Mouse (Mus musculus): ENCODE data around the gene Gm17268. TPM values are rescaled to one million over a fixed set of nuclear protein-coding genes. Genes with fewer than 3 reads are reported as not detected.
A peak's percentile ranks its signal among the peaks of the same experiment; 100 is the strongest.

Gene Gm17268
- total RNA-seq, 1 experiment from 2014 or later: not detected

- no peak for ATAC-seq (replicated peaks; ENCODE audit: low read depth, poor library complexity, severe bottlenecking)
Observed at GRCm38 (mm10) chr11:82032678-82033344, 5.6 kb downstream of the Gm17268 start.

GRCm38 (mm10) chr11:82032136-82032535, 6.2 kb downstream of the Gm17268 start:
- no peak for ATAC-seq (replicated peaks; ENCODE audit: low read depth, poor library complexity, severe bottlenecking)

- ATAC-seq (replicated peaks; ENCODE audit: low read depth, poor library complexity, severe bottlenecking): no peak
Observed at GRCm38 (mm10) chr11:82030171-82030570, 8.2 kb downstream of the Gm17268 start.

- peak; percentile 38 for ATAC-seq (replicated peaks; ENCODE audit: low read depth, poor library complexity, severe bottlenecking)
Observed at GRCm38 (mm10) chr11:82023769-82024168, 14.6 kb downstream of the Gm17268 start.

DNA sequence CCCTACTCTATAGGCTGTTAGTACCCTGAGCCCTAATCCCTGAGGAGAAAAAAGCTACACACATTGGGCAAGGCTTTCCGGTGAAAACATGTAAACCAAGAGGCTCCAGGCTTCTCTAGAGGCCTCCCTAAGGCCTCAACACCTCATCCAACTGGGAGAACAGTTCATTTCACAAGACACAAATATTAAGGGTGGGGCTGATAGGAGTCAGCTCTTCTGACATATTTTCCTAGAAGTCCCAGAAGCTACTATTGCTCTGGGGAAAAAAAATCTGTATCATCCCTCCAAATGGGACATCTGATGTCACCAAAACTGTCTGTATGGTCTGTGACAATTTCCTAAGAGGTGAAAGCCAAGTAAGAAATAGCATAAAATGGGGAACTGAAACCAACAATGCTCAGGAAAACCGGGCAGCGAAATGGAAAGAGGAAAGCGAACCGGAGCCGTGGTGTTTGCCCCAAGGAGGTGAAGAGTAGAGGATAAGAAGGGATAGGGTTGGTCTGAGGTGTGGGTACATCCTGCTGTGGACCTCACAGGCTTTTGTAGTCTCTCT, 15.8 kb downstream of the Gm17268 start:
- peak; percentile 45 for ATAC-seq (replicated peaks; ENCODE audit: low read depth, poor library complexity, severe bottlenecking)

- ATAC-seq (replicated peaks; ENCODE audit: low read depth, poor library complexity, severe bottlenecking): peak; percentile 69
Observed at GRCm38 (mm10) chr11:82021406-82021805, 17.0 kb downstream of the Gm17268 start.

DNA sequence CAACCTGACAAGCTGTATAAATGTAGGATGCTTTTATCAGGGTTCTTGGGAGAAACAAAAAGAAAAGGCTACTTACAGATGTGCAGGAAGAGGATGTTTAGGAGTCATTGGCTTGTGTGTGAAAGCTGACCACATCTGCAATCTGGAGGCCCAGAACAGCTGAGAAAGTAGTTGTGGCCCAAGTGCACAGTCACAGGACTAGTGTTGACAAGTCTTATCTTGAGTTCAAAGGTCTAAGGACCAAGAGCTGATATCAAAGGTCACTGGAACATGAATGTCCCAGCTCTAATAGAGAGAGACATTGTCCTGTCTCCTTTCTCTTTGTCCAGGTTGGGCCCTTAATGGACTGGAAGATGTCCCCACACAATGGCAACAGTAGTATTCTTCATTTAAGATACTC, 18.6 kb downstream of the Gm17268 start:
- ATAC-seq (replicated peaks; ENCODE audit: low read depth, poor library complexity, severe bottlenecking): no peak

DNA sequence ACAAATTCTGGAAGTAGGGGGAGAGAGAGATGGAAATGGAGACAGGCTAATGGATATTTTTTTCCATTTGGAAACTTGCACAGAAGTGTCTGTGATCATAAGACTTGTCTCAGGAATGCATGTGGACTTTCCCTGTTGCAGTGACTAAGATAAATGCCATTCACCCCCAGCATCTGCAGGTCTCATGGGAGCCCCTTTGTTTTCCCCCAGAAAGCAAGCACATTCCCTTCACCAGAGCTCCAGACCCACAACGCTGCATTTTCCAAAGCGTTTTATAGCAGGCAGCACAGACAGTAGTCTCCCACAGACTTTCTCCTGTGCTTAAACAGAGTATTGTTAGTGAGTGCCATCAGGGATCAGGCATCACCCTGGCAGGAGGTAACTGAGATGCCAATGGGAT, 19.0 kb downstream of the Gm17268 start:
- ATAC-seq (replicated peaks; ENCODE audit: low read depth, poor library complexity, severe bottlenecking): no peak

GRCm38 (mm10) chr11:82016181-82016780, 22.1 kb downstream of the Gm17268 start:
- ATAC-seq (replicated peaks; ENCODE audit: low read depth, poor library complexity, severe bottlenecking): no peak

DNA sequence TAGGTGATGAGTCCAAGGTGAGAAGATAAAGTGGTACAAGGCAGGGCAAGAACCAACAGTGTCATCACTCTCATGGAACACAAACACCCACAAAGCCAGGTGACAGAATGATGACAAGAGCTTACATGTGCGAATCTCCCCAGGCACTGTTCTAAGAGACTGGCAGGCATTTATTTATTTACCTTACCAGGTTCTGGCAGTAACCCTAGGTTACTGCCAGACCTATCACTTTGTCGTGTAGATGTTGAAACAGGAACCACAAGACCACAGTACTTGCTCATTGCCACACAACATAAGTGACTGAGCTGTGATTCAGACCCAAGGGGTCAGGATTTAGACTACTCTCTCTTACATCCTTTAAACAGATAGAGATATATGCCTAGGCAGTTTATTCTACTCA, 23.3 kb downstream of the Gm17268 start:
- peak; percentile 79 for ATAC-seq (replicated peaks; ENCODE audit: low read depth, poor library complexity, severe bottlenecking)

DNA sequence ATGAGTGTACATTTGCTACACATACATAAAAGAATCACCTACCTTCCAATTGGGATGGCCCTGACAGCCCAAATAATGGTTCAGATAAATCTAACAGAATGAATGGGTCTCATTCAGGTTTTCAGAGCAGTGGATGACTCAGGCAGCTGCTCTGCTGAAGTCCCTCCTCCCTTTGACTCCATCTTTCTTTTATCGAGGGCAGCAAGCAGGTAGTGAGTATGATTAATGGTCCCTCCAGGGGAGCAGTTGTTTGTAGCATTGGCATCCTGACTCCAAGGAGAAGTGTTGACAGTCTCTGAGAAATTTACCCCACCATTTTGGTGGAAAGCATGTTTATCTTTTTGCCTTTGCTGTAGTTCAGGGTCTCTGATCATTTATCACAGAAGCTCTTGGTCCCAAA, 24.6 kb downstream of the Gm17268 start:
- no peak for ATAC-seq (replicated peaks; ENCODE audit: low read depth, poor library complexity, severe bottlenecking)

DNA sequence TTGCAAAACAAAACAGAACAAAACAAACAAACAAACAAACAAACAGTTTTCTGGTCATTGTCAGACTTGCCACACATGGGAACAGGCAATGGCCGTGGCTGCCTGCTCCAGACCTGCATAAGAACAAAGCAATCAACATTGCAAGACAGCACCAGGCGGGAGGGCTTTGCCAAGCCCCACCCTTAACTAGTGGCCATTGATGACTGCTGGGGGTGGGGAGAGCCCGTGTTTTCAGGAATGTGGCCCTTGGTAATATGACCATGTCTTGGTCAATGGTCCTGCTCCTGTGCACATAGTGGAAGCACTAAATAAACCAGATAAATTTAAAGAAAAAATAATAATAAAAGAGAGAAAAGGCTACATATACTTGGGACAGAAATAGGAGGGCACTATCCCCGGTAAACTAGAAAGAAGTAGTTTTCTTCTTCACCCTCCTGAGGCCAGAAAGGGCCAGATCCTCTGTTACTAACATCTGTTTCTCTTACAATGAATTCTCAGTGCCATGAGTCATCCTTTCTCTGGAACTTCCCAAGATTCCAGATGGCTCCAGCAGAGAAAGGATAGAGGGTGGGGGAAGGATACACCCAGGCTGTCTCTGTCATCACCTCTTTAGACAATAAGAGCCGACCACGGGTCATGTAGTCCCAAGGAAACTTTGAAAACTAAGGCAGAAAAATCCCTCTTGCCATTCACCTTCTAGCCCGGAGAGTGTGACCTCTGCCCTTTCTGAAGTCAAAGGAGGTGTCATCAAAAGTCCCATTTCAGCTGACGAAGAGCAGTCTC, 26.8 kb downstream of the Gm17268 start:
- ATAC-seq (replicated peaks; ENCODE audit: low read depth, poor library complexity, severe bottlenecking): no peak

DNA sequence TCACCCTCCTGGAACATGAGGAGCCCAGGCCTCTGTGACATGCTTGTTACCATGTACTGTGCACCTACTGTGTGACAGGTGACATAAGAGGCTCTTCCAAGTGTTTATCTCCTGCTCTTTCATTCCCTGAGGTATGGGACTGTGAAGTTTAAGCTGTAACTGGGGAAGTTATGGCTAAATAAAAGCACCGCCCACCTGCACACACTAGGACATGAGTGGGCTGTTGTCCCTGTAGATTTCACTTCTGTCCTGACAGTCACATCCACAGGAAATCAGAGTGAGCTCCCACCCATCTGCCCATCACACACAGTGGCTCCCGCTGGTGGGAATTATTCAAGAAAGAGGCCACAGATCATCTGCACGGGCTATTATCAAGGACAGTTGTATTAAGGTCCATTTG, 28.2 kb downstream of the Gm17268 start:
- ATAC-seq (replicated peaks; ENCODE audit: low read depth, poor library complexity, severe bottlenecking): no peak

DNA sequence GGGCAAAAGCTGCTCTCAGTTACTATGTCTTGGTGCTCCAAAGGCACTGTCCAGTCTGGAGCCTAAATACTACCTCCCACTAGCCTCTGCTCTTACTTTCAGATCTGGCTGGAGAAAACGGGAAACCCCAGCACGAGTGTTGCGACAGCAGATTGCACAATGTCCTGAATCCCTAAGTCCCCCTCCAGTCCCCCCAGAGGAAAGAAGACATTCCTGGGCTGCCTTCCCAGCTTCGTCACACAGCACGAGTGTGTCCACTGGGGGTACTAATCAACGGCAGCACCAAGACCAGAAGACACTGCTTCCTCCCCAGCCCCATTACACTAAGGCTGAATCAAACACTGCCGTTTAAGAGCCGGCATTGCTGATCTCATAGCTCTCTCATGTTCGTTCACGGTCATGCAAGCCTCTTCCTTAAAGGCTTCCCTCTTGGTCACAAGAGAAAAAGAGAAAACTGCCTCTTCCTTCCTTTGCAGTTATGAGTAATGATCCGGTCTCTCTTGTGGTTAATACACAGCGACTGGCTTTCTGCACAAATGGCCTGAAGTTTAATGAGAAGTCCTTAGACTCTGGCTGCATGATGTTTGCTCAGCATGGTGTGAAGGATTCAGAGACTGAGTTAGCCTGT, 31.5 kb downstream of the Gm17268 start:
- peak; percentile 61 for ATAC-seq (replicated peaks; ENCODE audit: low read depth, poor library complexity, severe bottlenecking)

- ATAC-seq (replicated peaks; ENCODE audit: low read depth, poor library complexity, severe bottlenecking): peak; percentile 75
Observed at GRCm38 (mm10) chr11:82004810-82005209, 33.6 kb downstream of the Gm17268 start.

DNA sequence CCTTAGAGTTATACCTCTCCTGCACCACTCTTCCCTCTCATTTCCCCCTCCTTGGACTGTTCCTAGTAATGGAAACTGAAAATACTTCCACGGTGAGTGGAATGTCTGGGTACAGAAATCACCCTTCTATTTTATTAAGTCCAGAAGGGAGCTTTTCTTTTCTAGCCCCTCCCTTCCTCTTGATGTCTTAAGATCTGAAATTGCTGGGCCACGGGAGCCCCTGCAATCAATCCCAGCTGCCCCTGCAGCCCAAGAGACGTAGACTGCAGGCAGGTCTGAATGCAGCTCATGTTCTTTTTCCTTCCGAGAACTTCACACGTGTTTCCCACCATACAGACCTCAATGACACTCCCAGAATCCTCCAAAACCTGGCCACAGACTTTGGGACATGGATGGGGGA, 37.8 kb downstream of the Gm17268 start:
- no peak for ATAC-seq (replicated peaks; ENCODE audit: low read depth, poor library complexity, severe bottlenecking)

DNA sequence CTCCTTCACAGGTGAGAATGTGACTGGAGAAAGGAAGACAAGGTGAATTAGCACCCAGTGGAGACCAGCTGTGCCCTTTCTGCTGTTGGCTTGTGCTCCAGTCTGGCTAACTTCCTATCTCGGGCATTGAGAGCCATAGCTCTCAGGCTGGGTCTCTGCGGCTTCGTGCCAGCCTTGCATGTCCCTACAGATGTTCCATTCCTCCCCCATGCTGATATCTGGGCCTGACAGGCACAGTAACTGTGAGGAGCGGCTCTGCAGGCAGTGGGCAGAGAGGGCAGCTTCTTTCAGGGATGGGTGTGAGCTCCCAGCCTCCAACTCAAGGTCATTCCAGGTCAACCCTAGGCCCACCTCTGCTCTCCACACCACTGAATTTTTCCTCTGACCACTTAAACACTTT, 38.9 kb downstream of the Gm17268 start:
- no peak; the same call in 1 of the 2 replicates for ATAC-seq (replicated peaks; ENCODE audit: low read depth, poor library complexity, severe bottlenecking)

DNA sequence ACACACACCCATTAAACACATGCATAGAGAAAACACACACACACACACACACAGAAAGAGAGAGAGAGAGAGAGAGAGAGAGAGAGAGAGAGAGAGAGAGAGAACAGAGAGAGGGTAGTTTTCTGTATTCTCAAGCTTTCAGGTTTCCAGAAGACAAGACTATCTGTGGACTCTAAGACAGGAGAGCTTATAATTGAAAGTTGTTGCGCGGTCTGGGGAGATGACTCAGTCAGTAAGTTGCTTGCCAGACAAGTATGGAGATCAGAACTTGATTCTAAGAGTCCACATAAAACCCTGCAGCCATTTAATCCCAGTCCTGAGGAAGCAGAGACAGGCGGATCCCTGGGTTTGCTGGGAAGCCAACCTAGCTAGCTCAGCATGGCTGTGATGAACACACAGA, 39.7 kb downstream of the Gm17268 start:
- no peak for ATAC-seq (replicated peaks; ENCODE audit: low read depth, poor library complexity, severe bottlenecking)

GRCm38 (mm10) chr11:81997085-81997484, 41.3 kb downstream of the Gm17268 start:
- ATAC-seq (replicated peaks; ENCODE audit: low read depth, poor library complexity, severe bottlenecking): no peak

DNA sequence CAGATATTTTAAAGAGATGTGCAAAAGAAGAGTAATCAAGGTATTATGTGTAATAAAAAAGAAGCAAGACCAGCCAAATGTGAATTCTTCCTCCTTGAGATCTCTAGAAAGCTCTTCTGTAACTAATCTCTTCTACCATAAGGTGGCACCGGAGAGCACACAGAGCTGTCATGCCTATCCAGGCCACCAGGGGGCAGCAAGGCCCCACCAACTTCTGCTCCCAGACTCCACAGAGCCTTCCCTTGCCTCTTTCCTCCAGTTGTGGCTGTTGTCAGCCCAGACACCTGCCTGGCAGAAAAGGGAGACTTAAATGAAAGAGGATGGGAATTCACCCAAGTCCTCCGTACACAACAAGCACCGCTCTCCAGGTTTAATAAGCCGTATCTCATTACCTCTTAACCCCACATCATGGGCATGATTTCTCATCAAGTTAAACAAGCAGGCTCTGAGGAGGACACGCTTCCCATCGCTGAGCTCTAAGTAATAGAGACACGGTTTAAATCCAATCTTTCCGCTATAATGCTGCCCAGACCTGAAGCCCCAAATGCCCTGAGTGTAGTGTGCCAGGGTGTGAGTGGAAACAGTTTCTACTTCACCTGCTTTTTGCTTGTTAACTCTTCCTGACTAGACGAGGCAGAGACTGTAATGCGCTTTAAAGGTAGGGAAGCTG, 42.1 kb downstream of the Gm17268 start:
- ATAC-seq (replicated peaks; ENCODE audit: low read depth, poor library complexity, severe bottlenecking): peak; percentile 93

Data from common myeloid progenitor, adult 5-6 weeks (primary cell).